Mouse (Mus musculus): ENCODE measurements around the gene Alg9. TPM values are rescaled to one million over a fixed set of nuclear protein-coding genes. Genes with fewer than 3 reads are reported as not detected.

Gene Alg9
- polyA plus RNA-seq, 1 experiment: 17.6 TPM

GRCm38 (mm10) chr9:50841079-50841789 is 66.4 kb downstream of the Alg9 start:
- Histone ChIP-seq H3K4me1 (ENCODE audit: control insufficient read depth, insufficient read depth, insufficient read length, low read length) (no peaks in the 10 kb centered on the region), H3K27ac (ENCODE audit: insufficient read depth, low read depth, low read length) (no peak overlapping the region), H3K36me3 (ENCODE audit: control insufficient read depth, insufficient read depth, low read length) (peaks cover 16% of the 10 kb centered on the region), H3K4me3 (ENCODE audit: low read depth, low read length) (no peak overlapping the region), H3K27me3 (ENCODE audit: control insufficient read depth, insufficient read depth, low read length) (no peaks in the 10 kb centered on the region)
- no peak for TF ChIP-seq POLR2A (IDR thresholded peaks at IDR 0.05; ENCODE audit: low read depth, low read length)
- TF ChIP-seq CTCF (IDR thresholded peaks at IDR 0.05; ENCODE audit: extremely low read depth, insufficient read length, insufficient replicate concordance, low read depth, low read length): no peak
- 72% methylated on average over 13 of the region's 13 CpGs for WGBS

GRCm38 (mm10) chr9:50845081-50845480 is 70.3 kb downstream of the Alg9 start, which contains the start of gene Ppp2r1b:
TSS of gene Ppp2r1b (plus strand) at chr9:50845301.
- Histone ChIP-seq H3K27ac (ENCODE audit: insufficient read depth, low read depth, low read length) (no peak within 1 kb of the TSS), H3K4me3 (ENCODE audit: low read depth, low read length) (no peak within 1 kb of the TSS), H3K36me3 (ENCODE audit: control insufficient read depth, insufficient read depth, low read length) (peaks cover 12% of the 10 kb centered on the region), H3K27me3 (ENCODE audit: control insufficient read depth, insufficient read depth, low read length) (no peaks in the 10 kb centered on the region), H3K4me1 (ENCODE audit: control insufficient read depth, insufficient read depth, insufficient read length, low read length) (peaks cover 11% of the 10 kb centered on the region)
- TF ChIP-seq POLR2A (IDR thresholded peaks at IDR 0.05; ENCODE audit: low read depth, low read length) (no peak), CTCF (IDR thresholded peaks at IDR 0.05; ENCODE audit: extremely low read depth, insufficient read length, insufficient replicate concordance, low read depth, low read length) (no peak)
- 76% methylated on average over 3 of the region's 3 CpGs for WGBS

GRCm38 (mm10) chr9:50845547-50845946 is 70.7 kb downstream of the Alg9 start:
- no peak for TF ChIP-seq POLR2A (IDR thresholded peaks at IDR 0.05; ENCODE audit: low read depth, low read length)
- TF ChIP-seq CTCF (IDR thresholded peaks at IDR 0.05; ENCODE audit: extremely low read depth, insufficient read length, insufficient replicate concordance, low read depth, low read length): no peak
- WGBS: 79% methylated on average over 9 of the region's 9 CpGs
- no peak overlapping the region for H3K27ac ChIP-seq (ENCODE audit: insufficient read depth, low read depth, low read length)

GRCm38 (mm10) chr9:50847133-50847532 is 72.3 kb downstream of the Alg9 start:
- no peak for TF ChIP-seq POLR2A (IDR thresholded peaks at IDR 0.05; ENCODE audit: low read depth, low read length)
- no peak for TF ChIP-seq CTCF (IDR thresholded peaks at IDR 0.05; ENCODE audit: extremely low read depth, insufficient read length, insufficient replicate concordance, low read depth, low read length)
- peaks cover 18% of the 10 kb centered on the region for H3K4me1 ChIP-seq (ENCODE audit: control insufficient read depth, insufficient read depth, insufficient read length, low read length)
- 84% methylated on average over 6 of the region's 6 CpGs for WGBS
- peaks cover 12% of the 10 kb centered on the region for H3K36me3 ChIP-seq (ENCODE audit: control insufficient read depth, insufficient read depth, low read length)
- no peaks in the 10 kb centered on the region for H3K27me3 ChIP-seq (ENCODE audit: control insufficient read depth, insufficient read depth, low read length)
- H3K27ac ChIP-seq (ENCODE audit: insufficient read depth, low read depth, low read length): no peak overlapping the region
- no peak overlapping the region for H3K4me3 ChIP-seq (ENCODE audit: low read depth, low read length)

More at GRCm38 (mm10) chr9:50845547-50845946, 70.7 kb downstream of the Alg9 start:
- H3K4me3 ChIP-seq (ENCODE audit: low read depth, low read length): no peak overlapping the region
- peaks cover 12% of the 10 kb centered on the region for H3K36me3 ChIP-seq (ENCODE audit: control insufficient read depth, insufficient read depth, low read length)
- peaks cover 15% of the 10 kb centered on the region for H3K4me1 ChIP-seq (ENCODE audit: control insufficient read depth, insufficient read depth, insufficient read length, low read length)
- H3K27me3 ChIP-seq (ENCODE audit: control insufficient read depth, insufficient read depth, low read length): no peaks in the 10 kb centered on the region

GRCm38 (mm10) chr9:50847606-50848368 is 73.0 kb downstream of the Alg9 start:
- peaks cover 18% of the 10 kb centered on the region for H3K4me1 ChIP-seq (ENCODE audit: control insufficient read depth, insufficient read depth, insufficient read length, low read length)
- TF ChIP-seq CTCF (IDR thresholded peaks at IDR 0.05; ENCODE audit: extremely low read depth, insufficient read length, insufficient replicate concordance, low read depth, low read length): no peak
- no peak for TF ChIP-seq POLR2A (IDR thresholded peaks at IDR 0.05; ENCODE audit: low read depth, low read length)
- 34% methylated on average over 12 of the region's 12 CpGs for WGBS
- no peak overlapping the region for H3K27ac ChIP-seq (ENCODE audit: insufficient read depth, low read depth, low read length)
- H3K27me3 ChIP-seq (ENCODE audit: control insufficient read depth, insufficient read depth, low read length): no peaks in the 10 kb centered on the region
- peaks cover 9% of the 10 kb centered on the region for H3K36me3 ChIP-seq (ENCODE audit: control insufficient read depth, insufficient read depth, low read length)
- H3K4me3 ChIP-seq (ENCODE audit: low read depth, low read length): no peak overlapping the region

- Histone ChIP-seq H3K4me3 (ENCODE audit: low read depth, low read length) (no peak overlapping the region), H3K27ac (ENCODE audit: insufficient read depth, low read depth, low read length) (no peak overlapping the region), H3K36me3 (ENCODE audit: control insufficient read depth, insufficient read depth, low read length) (peaks cover 2% of the 10 kb centered on the region; the same call in 1 of the 2 replicates), H3K4me1 (ENCODE audit: control insufficient read depth, insufficient read depth, insufficient read length, low read length) (peaks cover 18% of the 10 kb centered on the region), H3K27me3 (ENCODE audit: control insufficient read depth, insufficient read depth, low read length) (no peaks in the 10 kb centered on the region)
- 41% methylated on average over 5 of the region's 5 CpGs for WGBS
- TF ChIP-seq CTCF (IDR thresholded peaks at IDR 0.05; ENCODE audit: extremely low read depth, insufficient read length, insufficient replicate concordance, low read depth, low read length) (no peak), POLR2A (IDR thresholded peaks at IDR 0.05; ENCODE audit: low read depth, low read length) (no peak)
Measured at GRCm38 (mm10) chr9:50848821-50849220, 74.0 kb downstream of the Alg9 start.

GRCm38 (mm10) chr9:50849249-50849648 is 74.4 kb downstream of the Alg9 start:
- TF ChIP-seq CTCF (IDR thresholded peaks at IDR 0.05; ENCODE audit: extremely low read depth, insufficient read length, insufficient replicate concordance, low read depth, low read length): no peak
- TF ChIP-seq POLR2A (IDR thresholded peaks at IDR 0.05; ENCODE audit: low read depth, low read length): no peak
- 5% methylated on average over 8 of the region's 8 CpGs for WGBS
- Histone ChIP-seq H3K4me1 (ENCODE audit: control insufficient read depth, insufficient read depth, insufficient read length, low read length) (peaks cover 18% of the 10 kb centered on the region), H3K27me3 (ENCODE audit: control insufficient read depth, insufficient read depth, low read length) (no peaks in the 10 kb centered on the region), H3K36me3 (ENCODE audit: control insufficient read depth, insufficient read depth, low read length) (no peaks in the 10 kb centered on the region), H3K27ac (ENCODE audit: insufficient read depth, low read depth, low read length) (no peak overlapping the region), H3K4me3 (ENCODE audit: low read depth, low read length) (no peak overlapping the region)
